Mouse (Mus musculus): ENCODE data around the gene Tekt2.

The Tekt2 gene

GRCm38 (mm10) chr4:126309211-126309921 is 16.1 kb downstream of the Tekt2 start:
- peak in 1 of 2 experiments; percentile 39 for DNase-seq (ENCODE audit: low spot score in 2 of 2)

- no peak for DNase-seq (ENCODE audit: low spot score in 2 of 2)
Observed at GRCm38 (mm10) chr4:126306827-126307226, 18.7 kb downstream of the Tekt2 start.

GRCm38 (mm10) chr4:126306058-126306457 is 19.4 kb downstream of the Tekt2 start:
- no peak for DNase-seq (ENCODE audit: low spot score in 2 of 2)

- no peak for DNase-seq (ENCODE audit: low spot score in 2 of 2)
Observed at GRCm38 (mm10) chr4:126305428-126305827, 20.1 kb downstream of the Tekt2 start.

GRCm38 (mm10) chr4:126303877-126304276 is 21.6 kb downstream of the Tekt2 start:
- no peak for DNase-seq (ENCODE audit: low spot score in 2 of 2)

- no peak for DNase-seq (ENCODE audit: low spot score in 2 of 2)
Observed at GRCm38 (mm10) chr4:126301584-126302309, 23.7 kb downstream of the Tekt2 start.

GRCm38 (mm10) chr4:126300916-126301583 is 24.4 kb downstream of the Tekt2 start:
- DNase-seq (ENCODE audit: low spot score in 2 of 2), result peak; percentile 44 to 57

GRCm38 (mm10) chr4:126296617-126297101 is 28.8 kb downstream of the Tekt2 start:
- peak; percentile 37 to 43 for DNase-seq (ENCODE audit: low spot score in 2 of 2)

GRCm38 (mm10) chr4:126295937-126296336 is 29.6 kb downstream of the Tekt2 start:
- DNase-seq (ENCODE audit: low spot score in 2 of 2), result no peak

GRCm38 (mm10) chr4:126295152-126295551 is 30.3 kb downstream of the Tekt2 start:
- DNase-seq (ENCODE audit: low spot score in 2 of 2), result no peak

- no peak for DNase-seq (ENCODE audit: low spot score in 2 of 2)
Observed at GRCm38 (mm10) chr4:126291196-126291595, 34.3 kb downstream of the Tekt2 start.

GRCm38 (mm10) chr4:126290314-126290713 is 35.2 kb downstream of the Tekt2 start:
- no peak for DNase-seq (ENCODE audit: low spot score in 2 of 2)

- DNase-seq (ENCODE audit: low spot score in 2 of 2), result no peak
Observed at GRCm38 (mm10) chr4:126288085-126288666, 37.3 kb downstream of the Tekt2 start.

- no peak for DNase-seq (ENCODE audit: low spot score in 2 of 2)
Observed at GRCm38 (mm10) chr4:126287302-126287995, 38.0 kb downstream of the Tekt2 start.

GRCm38 (mm10) chr4:126286492-126286891 is 39.0 kb downstream of the Tekt2 start, which contains the start of gene Col8a2:
Gene Col8a2 (plus strand): TSS chr4:126286793.
- DNase-seq (ENCODE audit: low spot score in 2 of 2), result no peak

- DNase-seq (ENCODE audit: low spot score in 2 of 2), result no peak
Observed at GRCm38 (mm10) chr4:126283582-126283981, 41.9 kb downstream of the Tekt2 start.

GRCm38 (mm10) chr4:126281706-126282105 is 43.8 kb downstream of the Tekt2 start:
- DNase-seq (ENCODE audit: low spot score in 2 of 2), result no peak

- DNase-seq (ENCODE audit: low spot score in 2 of 2), result no peak
Observed at GRCm38 (mm10) chr4:126278961-126279360, 46.5 kb downstream of the Tekt2 start.

- no peak for DNase-seq (ENCODE audit: low spot score in 2 of 2)
Observed at GRCm38 (mm10) chr4:126278565-126278915, 46.9 kb downstream of the Tekt2 start.

GRCm38 (mm10) chr4:126277906-126278564 is 47.5 kb downstream of the Tekt2 start:
- DNase-seq (ENCODE audit: low spot score in 2 of 2), result peak in 1 of 2 experiments; percentile 55

- no peak for DNase-seq (ENCODE audit: low spot score in 2 of 2)
Observed at GRCm38 (mm10) chr4:126275681-126276131, 49.8 kb downstream of the Tekt2 start.

All from natural killer cell, adult 2 months (primary cell).